Mouse (Mus musculus) midbrain, embryonic 10.5 days (tissue): ENCODE data around the gene Sdk2. TPM values are rescaled to one million over a fixed set of nuclear protein-coding genes. Genes with fewer than 3 reads are reported as not detected.
A peak's percentile ranks its signal among the peaks of the same experiment; 100 is the strongest.

Source experiments
- DNase-seq: peaks from one replicate; pipeline ENCODE4 v3.0.0-alpha.2; 2017; ENCODE audit warnings: low spot score
- H3K27ac ChIP-seq: fragments of 300-500 bp; sonication (generic); replicated peaks from 2 replicates; pipeline ENCODE4 v1.5.1; 2016; ENCODE audit warnings: mild to moderate bottlenecking
- H3K27me3 ChIP-seq: fragments of 300-500 bp; sonication (generic); 2 replicates; pipeline ENCODE4 v1.6.1; 2016; ENCODE audit warnings: low read depth, mild to moderate bottlenecking; ENCODE audit not compliant: poor library complexity, severe bottlenecking
- H3K36me3 ChIP-seq: fragments of 300-500 bp; sonication (generic); 2 replicates; pipeline ENCODE4 v1.6.1; 2016; ENCODE audit warnings: mild to moderate bottlenecking, moderate library complexity
- H3K4me1 ChIP-seq: fragments of 300-500 bp; sonication (generic); 2 replicates; pipeline ENCODE4 v1.6.1; 2016
- H3K4me3 ChIP-seq: fragments of 300-500 bp; sonication (generic); 2 replicates; pipeline ENCODE4 v1.5.1; 2016; ENCODE audit warnings: mild to moderate bottlenecking, moderate library complexity
- H3K9me3 ChIP-seq: fragments of 300-500 bp; sonication (generic); replicated peaks from 2 replicates; pipeline ENCODE4 v1.6.1; 2016; ENCODE audit warnings: mild to moderate bottlenecking
- WGBS: fragments of 180-500 bp; shearing (Covaris S2); methylation state at CpG from one replicate; pipeline ENCODE4 v1.1.7; 2016; 5-methylcytosine and 5-hydroxymethylcytosine counted together
- polyA plus RNA-seq: library from polyadenylated mRNA; unstranded; fragments of >200 nt; fragmentation: Nextera tagmentation; extraction: Ambion mirVana; gene quantifications from 2 replicates; pipeline ENCODE4 v1.2.1, GENCODE M21; 2016

The Sdk2 gene
- polyA plus RNA-seq, 1 experiment from 2014 or later = 4.5 TPM

DNA sequence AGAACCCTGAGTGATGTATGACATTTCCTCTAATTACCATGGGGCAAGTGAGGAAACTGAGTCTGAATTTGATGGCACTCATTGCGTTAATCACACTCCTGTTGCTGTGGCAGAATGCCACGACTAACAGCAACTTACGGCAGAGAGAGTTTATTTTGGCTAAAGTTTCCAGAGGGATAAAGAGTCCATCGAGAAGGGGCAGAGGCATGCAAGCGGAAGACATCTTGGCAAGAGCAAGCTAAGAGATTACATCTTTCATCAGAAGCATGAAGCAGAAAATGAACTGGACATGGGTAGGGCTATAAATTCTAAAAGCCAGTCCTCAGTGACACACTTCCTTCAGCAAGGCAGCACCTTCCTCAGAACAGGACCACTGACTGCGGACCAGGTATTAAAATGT is 85.8 kb downstream of the Sdk2 start:
- peaks cover 58% of the 10 kb centered on the region for H3K4me1 ChIP-seq

DNA sequence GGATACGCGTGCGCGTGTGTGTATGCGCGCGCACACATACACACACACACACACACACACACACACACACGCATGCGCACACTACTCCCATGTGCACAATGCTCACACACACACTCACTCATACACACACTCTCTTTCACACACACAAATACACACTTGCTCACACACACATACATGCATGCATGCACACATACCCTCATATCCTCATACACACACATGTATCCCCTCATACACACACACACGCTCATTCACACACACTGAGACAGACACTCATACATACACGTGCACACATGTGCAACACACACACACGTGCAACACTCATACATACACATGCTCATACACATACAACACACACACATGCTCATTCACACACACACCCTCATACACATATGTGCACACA is 88.5 kb downstream of the Sdk2 start:
- Histone ChIP-seq H3K9me3 (peaks cover 6% of the 10 kb centered on the region; the same call in 1 of the 2 replicates), H3K36me3 (no peaks in the 10 kb centered on the region), H3K27me3 (no peaks in the 10 kb centered on the region), H3K27ac (no peak overlapping the region), H3K4me1 (peaks cover 64% of the 10 kb centered on the region), H3K4me3 (no peak overlapping the region)
- no peak for DNase-seq
- WGBS = 93% methylated on average over 12 of the region's 12 CpGs

More for the DNA sequence above, 85.8 kb downstream of the Sdk2 start:
- no peaks in the 10 kb centered on the region for H3K27me3 ChIP-seq
- WGBS = 90% methylated on average over 6 of the region's 6 CpGs
- H3K4me3 ChIP-seq = no peak overlapping the region
- peak overlapping the region; percentile 84 for H3K27ac ChIP-seq
- no peak for DNase-seq
- no peaks in the 10 kb centered on the region for H3K9me3 ChIP-seq
- no peaks in the 10 kb centered on the region for H3K36me3 ChIP-seq

DNA sequence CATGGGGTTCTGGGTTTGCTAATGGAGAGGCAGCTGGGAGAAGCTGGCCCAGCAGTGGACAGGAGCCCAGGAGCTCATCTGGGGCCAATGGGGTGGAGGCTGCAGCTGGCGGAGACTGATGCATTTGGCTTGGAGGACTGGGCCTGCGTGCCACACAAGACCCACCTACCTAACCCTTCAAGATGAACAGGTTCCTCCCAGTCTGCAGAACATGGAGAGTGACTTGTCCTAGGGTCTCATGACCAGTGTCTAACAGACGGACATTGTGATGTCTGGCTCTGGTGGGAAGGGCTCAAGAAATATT is 91.2 kb downstream of the Sdk2 start:
- DNase-seq = no peak
- Histone ChIP-seq H3K27me3 (no peaks in the 10 kb centered on the region), H3K4me1 (peaks cover 42% of the 10 kb centered on the region), H3K4me3 (peak overlapping the region; percentile 29; the same call in 1 of the 2 replicates), H3K36me3 (0 out of 2 replicates have a peak, but pooled peaks cover 9% of the 10 kb centered on the region), H3K9me3 (peaks cover 22% of the 10 kb centered on the region), H3K27ac (peak overlapping the region; percentile 84)
- 28% methylated on average over 3 of the region's 3 CpGs for WGBS

DNA sequence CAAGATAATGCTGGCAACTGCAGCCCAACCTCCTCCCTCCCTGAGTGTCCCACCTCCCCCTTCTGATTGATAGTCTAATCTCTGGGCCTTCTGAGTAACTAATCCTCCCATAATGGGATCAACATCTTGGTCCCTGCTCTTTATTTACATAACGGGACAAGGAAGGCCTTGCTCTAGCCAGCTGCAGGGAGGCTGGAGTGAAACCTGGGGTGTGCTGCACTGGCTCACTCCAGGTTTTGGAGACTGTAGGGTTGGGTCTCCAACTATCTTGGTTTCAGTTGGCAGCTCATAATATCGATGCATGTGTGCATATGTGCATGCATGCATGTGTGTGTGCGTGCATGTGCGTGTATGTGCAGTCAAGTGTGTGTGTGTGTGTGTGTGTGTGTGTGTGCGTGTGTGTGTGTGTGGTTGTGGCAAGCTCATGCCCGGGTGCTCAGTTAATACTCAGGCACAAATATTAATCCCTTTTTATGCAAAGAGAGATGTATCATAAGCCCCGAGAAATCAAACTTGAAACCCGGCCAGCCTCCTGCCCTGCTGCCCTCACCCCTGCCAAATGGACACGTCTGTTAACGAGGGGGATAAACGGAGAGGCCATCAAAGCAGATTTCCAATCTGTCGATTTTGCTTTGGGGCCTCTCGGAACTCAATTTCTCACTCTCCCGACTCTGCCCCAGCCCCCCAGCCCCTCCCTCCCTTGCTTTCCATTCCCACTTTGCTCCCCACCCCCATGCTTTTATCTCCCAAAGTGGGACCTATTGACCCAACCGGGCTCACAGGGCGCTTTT is 91.8 kb downstream of the Sdk2 start:
- Histone ChIP-seq H3K4me3 (peak overlapping the region; percentile 29; the same call in 1 of the 2 replicates), H3K27me3 (no peaks in the 10 kb centered on the region), H3K4me1 (peaks cover 42% of the 10 kb centered on the region), H3K27ac (peak overlapping the region; percentile 84), H3K9me3 (peaks cover 27% of the 10 kb centered on the region), H3K36me3 (0 out of 2 replicates have a peak, but pooled peaks cover 10% of the 10 kb centered on the region)
- 21% methylated on average over 16 of the region's 16 CpGs for WGBS
- DNase-seq = peak; percentile 57

DNA sequence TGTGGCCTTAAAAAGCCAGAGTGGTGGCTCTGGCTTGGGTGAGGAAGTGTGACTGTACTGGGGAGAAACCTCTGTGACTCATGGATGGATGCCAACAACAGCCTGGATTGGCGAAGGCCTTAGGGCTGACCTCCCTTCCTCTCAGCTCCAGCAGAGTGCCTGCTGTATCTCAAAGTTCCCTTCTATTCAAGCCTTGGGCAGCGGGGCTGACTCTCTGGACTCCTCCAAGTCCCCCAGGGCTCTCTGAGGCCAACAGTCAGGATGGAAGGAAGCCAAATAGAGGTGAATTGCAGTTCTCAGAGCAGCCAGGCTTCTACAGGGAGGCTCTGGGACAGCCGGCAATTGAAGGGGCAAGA is 94.4 kb downstream of the Sdk2 start:
- Histone ChIP-seq H3K9me3 (peaks cover 53% of the 10 kb centered on the region), H3K27ac (peak overlapping the region; percentile 59; the same call in 1 of the 2 replicates), H3K27me3 (no peaks in the 10 kb centered on the region), H3K36me3 (peaks cover 23% of the 10 kb centered on the region), H3K4me3 (no peak overlapping the region), H3K4me1 (peaks cover 36% of the 10 kb centered on the region)
- DNase-seq = no peak
- WGBS = 97% methylated on average over 3 of the region's 3 CpGs

DNA sequence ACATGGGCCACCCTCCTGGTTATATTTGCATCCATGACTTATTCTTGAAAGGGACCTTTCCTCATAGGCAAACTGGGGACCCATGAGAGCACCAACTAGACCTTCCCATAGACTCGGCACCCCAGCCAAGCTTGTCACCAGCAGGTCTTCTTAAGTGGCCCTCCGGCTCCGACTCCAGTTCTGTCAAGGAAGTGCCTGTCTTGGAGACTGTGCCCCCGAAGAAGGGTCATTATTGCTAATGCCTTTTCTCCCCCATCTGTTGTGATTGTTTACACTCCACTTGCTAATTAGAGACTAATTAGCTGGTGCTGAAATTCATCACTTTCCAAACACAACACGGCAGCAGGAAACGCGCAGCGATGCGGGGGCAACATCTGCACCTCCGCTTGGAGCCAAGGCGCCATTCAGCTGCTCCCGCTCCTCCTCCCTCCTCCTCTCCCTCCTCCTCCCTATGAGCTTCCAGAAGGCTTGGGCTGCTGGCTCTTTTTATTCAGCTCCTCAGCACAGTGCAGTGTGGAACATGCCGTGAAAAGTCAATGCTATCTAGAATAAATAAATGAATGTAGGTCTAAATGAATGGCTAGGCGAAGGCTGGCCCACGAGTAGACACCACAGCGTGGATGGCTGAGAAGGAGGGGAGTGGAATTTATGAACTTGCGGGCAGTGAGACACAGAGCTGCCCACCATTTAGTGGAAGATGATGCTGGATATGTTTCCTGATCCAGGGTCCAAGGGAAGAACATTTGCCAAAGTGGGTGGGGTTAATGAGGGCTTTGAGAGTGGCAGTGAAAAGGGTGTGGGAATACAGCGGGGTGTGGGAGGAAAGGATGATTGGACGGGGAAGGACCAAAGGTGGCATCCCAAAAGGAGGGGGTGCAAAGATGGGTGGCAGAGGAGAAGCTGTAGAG is 95.0 kb downstream of the Sdk2 start:
- H3K36me3 ChIP-seq = peaks cover 23% of the 10 kb centered on the region
- no peak for DNase-seq
- peaks cover 30% of the 10 kb centered on the region for H3K4me1 ChIP-seq
- no peaks in the 10 kb centered on the region for H3K27me3 ChIP-seq
- peaks cover 59% of the 10 kb centered on the region for H3K9me3 ChIP-seq
- H3K4me3 ChIP-seq = no peak overlapping the region
- WGBS = 90% methylated on average over 19 of the region's 19 CpGs
- H3K27ac ChIP-seq = peak overlapping the region; percentile 59; the same call in 1 of the 2 replicates

DNA sequence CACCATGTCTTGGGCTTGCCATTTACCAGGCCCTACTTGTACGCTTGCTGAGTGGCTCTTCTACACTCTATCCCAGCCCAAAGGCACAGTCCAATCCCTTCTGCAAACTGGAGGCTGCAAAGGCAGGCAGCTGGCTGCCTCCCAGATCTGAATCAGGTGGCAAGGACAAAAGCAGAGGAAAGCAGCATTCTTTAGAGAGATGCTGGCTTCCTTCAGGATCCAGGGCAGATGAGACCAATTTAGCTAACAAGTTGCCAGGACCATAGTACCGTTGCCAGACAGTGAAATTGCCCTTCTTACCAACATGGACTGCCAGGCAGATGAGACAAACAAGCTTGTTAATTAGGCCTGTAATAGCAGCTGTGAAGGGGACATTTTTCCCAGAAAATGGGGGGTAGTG is 96.8 kb downstream of the Sdk2 start:
- Histone ChIP-seq H3K27me3 (no peaks in the 10 kb centered on the region), H3K9me3 (peaks cover 78% of the 10 kb centered on the region), H3K36me3 (peaks cover 23% of the 10 kb centered on the region), H3K4me1 (peaks cover 13% of the 10 kb centered on the region), H3K27ac (no peak overlapping the region), H3K4me3 (no peak overlapping the region)
- 84% methylated on average over 2 of the region's 2 CpGs for WGBS
- no peak for DNase-seq

DNA sequence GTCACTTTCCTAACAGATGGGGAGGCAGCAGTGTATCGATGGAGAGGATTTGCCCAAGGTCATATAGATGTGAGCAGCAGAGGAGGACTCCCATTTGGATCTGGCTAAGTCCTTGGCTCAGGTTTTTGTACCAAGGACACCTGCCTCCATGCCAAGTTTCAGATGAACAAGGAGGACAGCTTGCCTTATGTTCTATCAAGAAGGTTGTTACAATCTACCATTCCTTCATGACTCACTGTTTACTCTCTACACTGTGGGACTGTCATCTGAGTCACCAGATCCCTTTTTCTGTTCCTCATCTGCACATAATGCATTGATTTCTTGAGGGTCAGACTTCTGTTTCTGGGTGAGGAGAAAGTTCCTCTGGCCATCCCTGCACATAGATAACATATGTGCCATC is 101.6 kb downstream of the Sdk2 start:
- Histone ChIP-seq H3K4me1 (peaks cover 6% of the 10 kb centered on the region), H3K27ac (no peak overlapping the region), H3K36me3 (peaks cover 13% of the 10 kb centered on the region), H3K4me3 (no peak overlapping the region), H3K9me3 (peaks cover 68% of the 10 kb centered on the region), H3K27me3 (no peaks in the 10 kb centered on the region)
- no peak for DNase-seq
- WGBS = 86% methylated on average over 1 of the region's 1 CpGs

DNA sequence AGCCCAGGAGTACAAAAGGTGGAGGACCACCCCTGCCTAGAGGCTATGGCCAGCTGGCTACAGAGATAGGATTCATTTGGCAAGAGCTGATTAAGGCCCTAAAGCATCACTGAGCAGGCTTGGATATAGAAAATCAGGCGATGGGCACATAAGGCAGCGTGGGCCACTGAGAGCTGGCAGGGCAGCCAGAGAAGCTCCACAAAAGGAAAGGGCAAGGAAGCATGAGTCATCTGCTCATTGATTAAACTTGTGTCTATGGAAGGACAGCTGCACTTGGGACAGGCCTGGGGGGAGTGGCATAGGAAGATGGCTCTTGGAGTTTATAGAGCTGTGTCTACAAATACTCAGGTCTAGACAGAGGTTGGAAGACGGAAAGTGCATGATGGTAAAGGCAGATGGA is 104.1 kb downstream of the Sdk2 start:
- no peaks in the 10 kb centered on the region for H3K27me3 ChIP-seq

DNA sequence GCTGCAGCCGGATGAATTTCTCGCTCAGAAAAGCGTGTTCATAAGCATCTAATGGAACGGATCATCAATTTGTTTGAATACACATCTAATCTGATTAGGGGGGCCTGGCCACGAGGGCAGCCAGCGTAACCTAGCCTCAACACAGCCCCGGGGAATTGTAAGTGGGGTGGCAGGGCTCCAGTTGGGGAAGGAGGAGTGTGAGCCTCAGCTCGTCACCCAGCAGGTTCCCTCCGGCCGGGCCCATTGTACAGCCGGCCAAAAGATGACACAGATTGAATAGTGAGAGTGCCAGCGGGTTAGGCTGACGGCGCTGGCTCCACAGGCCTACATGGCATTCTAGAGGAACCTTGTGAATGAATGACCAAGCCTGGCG is 115.2 kb downstream of the Sdk2 start:
- 41% methylated on average over 15 of the region's 15 CpGs for WGBS
- Histone ChIP-seq H3K4me3 (peak overlapping the region; percentile 2; the same call in 1 of the 2 replicates), H3K36me3 (peaks cover 11% of the 10 kb centered on the region; the same call in 1 of the 2 replicates), H3K27ac (peak overlapping the region; percentile 72), H3K9me3 (peaks cover 10% of the 10 kb centered on the region; the same call in 1 of the 2 replicates), H3K27me3 (peaks cover 25% of the 10 kb centered on the region), H3K4me1 (peaks cover 43% of the 10 kb centered on the region)
- no peak for DNase-seq

More for the DNA sequence above, 104.1 kb downstream of the Sdk2 start:
- H3K4me1 ChIP-seq = peaks cover 9% of the 10 kb centered on the region
- H3K9me3 ChIP-seq = peaks cover 43% of the 10 kb centered on the region
- no peak overlapping the region for H3K4me3 ChIP-seq
- H3K36me3 ChIP-seq = no peaks in the 10 kb centered on the region; the same call in 1 of the 2 replicates
- no peak for DNase-seq
- 94% methylated on average over 3 of the region's 3 CpGs for WGBS
- no peak overlapping the region for H3K27ac ChIP-seq

DNA sequence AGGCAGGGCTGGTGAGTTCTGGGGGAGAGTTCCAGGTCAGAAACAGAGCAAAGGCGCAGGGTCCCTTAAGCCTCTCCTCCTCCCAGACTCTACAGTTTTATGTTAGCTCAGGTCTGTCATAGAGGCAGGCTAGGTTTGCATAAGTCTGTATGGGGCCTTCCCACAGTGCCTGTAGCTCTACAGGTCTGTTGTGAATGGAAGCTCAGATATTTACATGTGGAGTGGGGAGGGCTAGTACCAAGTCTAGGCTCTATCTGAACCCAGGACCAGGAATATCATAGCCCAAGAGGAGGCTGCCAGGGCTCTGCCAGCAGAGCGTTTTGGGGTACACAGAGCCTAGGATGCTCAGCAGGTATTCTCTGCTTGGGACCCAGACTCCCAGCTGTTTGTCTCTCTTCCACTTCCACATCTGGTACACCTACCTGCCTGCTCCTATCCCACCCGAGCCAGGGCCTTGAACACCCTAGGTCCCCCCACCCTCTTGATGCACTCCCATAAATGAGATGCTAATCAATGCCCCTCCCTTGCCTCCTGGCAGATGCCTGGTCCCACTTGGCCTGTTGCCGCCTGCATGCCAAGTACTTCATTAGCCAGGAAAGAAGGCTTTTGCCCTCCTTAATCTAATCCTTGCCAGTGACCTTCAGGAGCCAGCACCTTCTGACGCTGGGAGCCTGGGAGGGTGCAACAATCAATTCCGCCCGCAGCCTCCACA is 115.8 kb downstream of the Sdk2 start:
- Histone ChIP-seq H3K9me3 (peaks cover 7% of the 10 kb centered on the region; the same call in 1 of the 2 replicates), H3K4me1 (peaks cover 49% of the 10 kb centered on the region), H3K36me3 (peaks cover 9% of the 10 kb centered on the region; the same call in 1 of the 2 replicates), H3K27me3 (peaks cover 29% of the 10 kb centered on the region), H3K4me3 (peak overlapping the region; percentile 2; the same call in 1 of the 2 replicates), H3K27ac (peak overlapping the region; percentile 72)
- no peak for DNase-seq
- 47% methylated on average over 7 of the region's 7 CpGs for WGBS

DNA sequence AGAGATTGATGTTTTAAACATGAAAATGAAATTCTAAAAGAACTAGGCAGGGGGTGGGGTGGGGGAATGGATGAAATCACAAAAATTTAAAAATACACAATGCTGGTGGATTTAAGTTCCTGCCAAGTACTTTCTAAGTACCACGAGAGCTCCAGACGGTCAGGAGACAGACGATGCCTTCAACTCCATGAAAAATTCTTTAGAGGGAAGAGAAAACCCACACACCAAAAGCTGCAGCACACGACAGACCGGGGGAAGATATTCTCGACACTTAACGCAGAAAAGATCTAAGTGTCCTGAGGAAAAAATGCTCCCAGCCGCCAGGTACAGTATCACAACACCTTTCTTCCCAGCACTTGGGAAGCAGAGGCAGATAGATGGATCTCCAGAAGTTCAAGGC is 118.2 kb downstream of the Sdk2 start:
- no peak overlapping the region for H3K4me3 ChIP-seq
- 89% methylated on average over 8 of the region's 8 CpGs for WGBS
- H3K9me3 ChIP-seq = no peaks in the 10 kb centered on the region
- no peak for DNase-seq
- peaks cover 70% of the 10 kb centered on the region for H3K4me1 ChIP-seq
- H3K27ac ChIP-seq = no peak overlapping the region
- peaks cover 36% of the 10 kb centered on the region for H3K27me3 ChIP-seq
- no peaks in the 10 kb centered on the region for H3K36me3 ChIP-seq
